Mouse (Mus musculus): ENCODE data around the gene Faap20.

Gene Faap20

DNA sequence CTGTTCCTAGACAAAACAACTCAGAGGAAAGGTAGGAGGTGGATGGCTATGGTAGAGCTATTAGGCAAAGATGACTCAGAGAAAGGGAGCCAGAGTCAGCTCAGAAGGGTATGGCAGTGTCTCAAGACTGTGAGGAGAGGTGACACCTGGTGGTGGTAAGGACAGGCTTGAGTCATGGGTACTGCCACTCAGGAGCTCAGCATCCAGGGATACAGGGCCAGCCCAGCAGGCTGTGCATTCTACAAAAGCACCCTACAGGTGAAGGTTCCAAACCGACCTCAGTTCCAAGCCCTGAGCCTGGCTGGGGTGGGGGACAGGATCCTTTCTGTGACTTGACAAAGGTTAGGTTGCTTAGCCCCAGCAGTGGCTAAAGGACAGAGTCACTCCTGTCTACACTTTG, 39.0 kb downstream of the Faap20 start:
- DNase-seq, result peak in 1 of 2 experiments; percentile 72

DNA sequence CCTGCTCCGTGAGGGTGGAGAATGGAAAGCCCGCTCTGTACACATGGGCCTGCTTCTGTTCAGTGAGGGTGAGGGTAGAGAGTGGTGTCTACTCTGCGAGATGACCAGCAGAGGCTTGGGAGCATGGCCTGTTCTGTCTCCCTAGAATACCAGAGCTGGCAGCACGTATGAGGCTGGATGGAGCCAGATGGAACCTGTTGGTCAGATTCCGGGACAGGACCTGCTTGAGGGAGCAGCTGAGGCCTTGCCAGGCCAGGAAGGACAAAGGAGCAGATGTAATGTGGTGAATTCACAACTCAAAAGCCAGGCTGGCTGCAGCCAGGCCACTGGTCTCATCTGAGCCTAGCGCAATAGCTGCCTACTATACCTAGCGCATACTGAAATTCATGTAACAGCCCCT, 40.4 kb downstream of the Faap20 start:
- peak; percentile 82 to 92 for DNase-seq

DNA sequence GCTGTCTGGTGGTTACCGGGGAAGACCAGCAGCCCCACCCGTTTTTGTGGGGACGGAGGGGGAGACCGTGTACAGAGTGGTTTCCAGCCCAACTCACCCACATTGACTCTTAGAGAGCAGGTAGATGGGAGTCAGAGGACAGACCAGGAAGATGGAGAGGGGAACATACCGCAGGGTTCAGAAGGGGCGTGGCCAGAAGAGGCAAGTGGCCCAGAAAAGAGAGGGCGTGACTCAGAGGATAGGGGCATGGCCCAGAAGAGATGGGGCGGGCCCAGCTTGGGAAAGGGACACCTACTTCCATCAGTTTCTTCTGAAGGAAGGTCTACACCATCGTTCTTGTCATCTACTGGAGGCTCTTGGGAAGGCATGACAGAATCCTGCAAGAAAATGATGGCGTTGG, 43.3 kb downstream of the Faap20 start:
- DNase-seq, result no peak

DNA sequence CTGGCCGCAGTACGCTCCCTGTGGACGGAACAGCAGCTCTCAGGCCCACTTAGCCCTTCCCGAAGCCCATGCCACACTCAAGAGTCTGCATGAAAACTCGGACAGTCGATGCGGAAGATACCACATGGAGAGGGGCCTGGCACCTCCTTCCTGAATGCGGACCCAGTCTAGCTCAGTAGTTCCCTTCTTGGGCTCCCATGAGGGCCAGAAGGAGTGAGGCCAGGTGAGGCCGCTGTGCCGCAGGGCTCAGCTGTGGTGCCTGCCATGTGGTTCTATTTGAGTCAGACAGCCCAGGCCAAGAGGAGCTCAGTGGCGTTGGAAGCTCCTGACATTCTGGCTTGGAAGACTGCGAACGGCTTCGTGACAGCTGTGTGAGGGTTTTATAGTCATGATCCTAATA, 44.8 kb downstream of the Faap20 start:
- peak; percentile 49 to 60 for DNase-seq

DNA sequence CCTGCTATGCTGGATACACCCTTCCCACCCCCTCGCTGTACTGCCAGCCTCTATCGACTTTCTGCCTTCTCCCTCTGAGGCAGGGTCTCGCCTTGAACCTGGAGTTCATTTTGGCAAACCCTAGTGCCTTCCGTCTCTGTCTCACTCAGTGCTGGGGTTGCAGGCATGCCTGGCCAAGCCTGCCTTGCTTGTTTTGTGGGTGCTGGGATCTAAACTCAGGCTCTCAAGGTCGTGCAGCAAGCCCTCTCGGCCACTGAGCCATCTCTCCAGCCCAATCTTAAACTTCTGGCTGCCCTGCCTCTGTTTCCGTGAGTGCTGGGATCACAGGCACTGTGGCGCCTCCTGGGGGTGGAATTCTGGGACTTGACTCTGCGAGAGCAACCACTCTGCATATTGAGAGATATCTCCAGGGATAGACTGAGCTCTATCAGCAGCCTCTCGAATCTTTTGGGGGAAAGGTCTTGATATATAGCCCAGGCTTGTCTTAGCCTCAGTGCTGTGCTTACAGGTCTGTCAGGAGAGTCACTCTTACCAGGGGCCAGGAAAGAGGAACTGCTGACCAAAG, 45.5 kb downstream of the Faap20 start:
- peak in 1 of 2 experiments; percentile 59 for DNase-seq

DNA sequence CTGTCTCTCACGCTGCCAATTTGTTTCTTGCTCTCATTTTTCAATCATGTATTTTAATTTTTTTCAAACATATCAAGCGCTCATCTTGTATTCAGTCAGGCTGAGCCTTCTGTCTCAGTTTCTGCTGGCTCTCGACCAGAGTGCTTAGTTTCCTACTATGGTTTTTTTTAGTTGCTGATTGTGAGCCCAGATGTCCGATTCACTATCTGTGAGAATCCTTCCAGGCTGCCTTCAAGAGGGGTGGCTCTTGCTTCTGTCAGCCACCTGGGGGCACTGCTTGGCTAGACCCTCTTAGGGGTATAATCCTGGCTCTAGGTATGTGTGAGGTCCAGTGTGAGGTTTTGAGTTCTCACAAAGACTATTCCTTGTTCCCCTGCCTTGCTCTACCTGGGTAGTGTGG, 46.4 kb downstream of the Faap20 start:
- peak; percentile 67 to 79 for DNase-seq

DNA sequence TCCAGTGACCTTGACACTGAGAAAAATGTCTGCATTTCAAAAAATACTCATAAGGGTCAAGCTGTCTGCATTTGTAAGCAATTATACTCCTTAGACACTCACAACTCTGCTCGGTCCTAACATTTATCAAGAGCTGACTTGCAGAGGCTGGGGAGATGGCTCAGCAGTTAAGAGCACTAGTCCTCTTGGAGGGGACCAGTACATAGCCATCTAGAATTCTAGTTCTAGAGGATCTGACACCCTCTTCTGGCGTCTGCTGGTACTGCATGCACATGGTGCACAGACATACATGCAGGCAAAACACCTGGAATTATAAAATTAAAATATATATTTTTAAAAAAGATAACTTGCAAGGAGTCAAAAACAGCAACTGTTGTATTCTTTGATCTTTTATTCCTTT, 47.5 kb downstream of the Faap20 start:
- peak in 1 of 2 experiments; percentile 60 for DNase-seq

DNA sequence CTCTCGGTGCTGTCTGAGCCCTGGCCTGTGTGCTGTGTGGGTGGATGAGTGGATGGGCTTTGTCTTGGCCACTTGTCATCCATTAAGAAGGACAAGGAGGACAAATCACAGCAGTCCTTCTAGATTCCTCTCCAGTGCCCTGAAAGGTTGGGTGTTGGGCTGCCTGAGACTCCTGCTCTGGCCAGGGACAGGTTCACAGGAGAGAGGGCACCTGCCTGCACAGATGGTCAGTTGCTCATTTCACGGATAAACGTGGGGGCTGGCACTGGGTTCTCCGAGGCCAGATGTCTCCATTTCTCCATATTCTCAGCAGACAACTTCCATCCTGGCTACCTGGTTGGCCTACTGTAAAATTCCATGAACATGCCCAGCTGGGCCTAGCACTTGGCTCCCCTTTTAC, 49.2 kb downstream of the Faap20 start:
- DNase-seq, result peak; percentile 87 to 91

DNA sequence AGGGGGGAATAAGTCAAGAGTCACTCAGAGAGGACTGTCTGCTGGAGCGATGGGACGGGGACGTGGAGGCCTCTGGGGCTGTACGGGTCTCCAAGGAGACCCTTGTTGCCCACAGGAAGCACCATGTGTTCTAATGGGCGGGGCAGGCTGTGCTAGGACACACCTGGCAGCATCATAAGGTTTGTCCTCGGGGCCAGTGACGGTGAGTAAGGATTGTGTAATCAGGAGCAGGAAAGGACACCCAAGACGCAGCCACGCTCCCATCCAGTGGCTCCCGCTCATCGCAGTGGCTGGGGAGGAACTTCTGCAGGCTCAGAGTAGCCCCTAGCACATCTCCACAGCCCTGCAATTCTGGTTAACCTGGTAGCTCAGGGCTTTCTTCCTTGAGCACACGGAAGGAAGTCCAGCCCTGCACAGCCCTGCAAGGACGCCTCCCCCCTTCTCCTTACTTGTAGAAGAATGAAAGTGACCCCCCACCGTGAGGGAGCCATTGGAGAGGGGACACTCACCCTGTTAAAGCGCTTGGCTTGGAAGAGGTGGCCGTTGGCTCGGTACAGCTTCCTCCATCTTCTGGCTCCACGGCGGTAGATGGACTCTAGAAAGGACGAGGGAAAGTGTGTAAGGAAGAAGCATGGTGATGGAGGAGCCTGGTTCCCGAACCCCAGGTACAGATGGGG, 51.0 kb downstream of the Faap20 start:
- DNase-seq, result no peak

DNA sequence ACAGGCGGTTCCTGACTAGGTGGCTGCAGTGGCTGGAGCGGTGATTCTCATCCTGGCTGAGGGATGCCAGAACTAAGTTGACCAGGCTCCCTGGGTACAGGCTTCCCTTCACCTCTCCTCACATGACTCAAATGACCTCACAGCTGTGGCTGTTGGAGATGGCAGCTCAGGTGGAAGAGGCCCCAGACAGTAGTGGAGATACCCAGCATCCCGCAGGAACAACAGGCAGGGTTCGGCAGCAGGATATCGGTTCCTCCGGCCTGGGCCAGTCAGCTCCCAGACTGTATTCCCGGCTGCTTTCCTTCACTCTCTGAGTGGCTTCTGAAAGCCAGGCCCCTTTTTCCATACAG, 51.5 kb downstream of the Faap20 start:
- DNase-seq, result no peak

DNA sequence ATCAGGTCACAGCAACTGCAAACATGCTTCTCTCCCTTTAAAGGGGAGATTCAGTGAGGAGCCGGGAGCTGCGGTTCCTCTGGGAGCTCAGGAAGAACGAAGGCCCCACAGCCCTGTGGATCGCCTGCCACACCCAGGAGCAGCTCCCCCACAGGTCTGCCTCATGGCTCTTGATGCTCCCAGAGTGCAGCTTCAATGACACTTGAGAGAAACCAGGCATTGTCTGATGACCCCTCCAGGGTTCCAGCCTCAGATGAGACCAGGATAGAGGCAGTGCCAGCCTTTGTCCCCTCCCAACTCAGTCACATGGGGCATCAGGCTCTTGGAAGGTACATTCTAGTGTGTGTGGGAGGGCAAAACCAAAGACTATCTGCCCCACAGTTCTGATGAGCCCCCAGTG, 52.4 kb downstream of the Faap20 start:
- DNase-seq, result peak in 1 of 2 experiments; percentile 63

DNA sequence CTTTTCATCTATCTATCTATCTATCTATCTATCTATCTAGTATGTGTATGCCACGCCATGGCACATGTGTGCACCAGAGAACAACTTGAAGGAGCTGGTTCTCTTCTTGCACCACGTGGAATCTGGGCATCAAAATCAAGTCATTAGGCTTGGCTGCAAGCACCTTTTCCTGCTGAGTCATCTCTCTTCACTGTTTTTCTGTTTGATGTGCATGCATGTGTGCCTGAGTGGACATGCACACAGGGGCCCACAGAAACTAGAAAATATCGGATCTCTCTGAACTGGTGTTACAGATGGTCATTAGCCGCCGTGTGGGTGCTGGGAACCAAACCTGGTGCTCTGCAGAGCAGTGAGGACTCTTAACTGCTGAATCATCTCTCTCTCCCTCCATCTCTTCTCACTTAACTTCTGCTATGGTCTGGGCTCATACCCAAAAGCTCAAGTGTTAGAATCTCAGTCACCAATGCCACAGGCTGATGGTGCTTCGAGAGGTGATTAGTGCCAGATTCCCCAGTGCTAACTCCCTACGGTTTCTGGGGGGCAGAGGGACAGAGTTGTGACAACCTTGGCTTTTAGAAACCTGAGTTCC, 55.0 kb downstream of the Faap20 start:
- no peak for DNase-seq

DNA sequence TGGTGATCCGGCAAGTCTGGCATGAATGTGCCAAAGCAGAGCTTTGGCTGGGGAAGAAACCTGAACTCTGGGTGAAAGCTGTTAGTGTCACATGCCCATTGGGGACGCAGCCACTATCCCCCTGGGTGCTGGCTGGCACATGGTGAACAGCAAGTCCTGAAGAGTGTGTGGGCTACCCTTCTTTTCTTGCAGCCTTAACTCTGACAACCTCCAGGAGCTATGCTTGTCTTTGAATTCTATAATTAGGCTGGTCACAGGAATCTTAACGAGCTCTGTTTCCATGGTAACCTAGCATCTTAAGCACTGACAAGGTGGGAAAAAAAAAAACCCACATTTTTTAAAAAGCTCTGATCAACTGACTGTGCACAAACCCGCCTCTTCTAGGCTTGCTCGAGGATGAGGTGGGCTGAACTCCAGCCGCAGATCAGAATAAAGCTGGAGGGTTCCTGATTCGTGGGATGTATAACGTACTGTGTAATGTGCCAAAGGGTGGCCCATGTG, 56.0 kb downstream of the Faap20 start:
- DNase-seq, result peak in 1 of 2 experiments; percentile 58
